Mouse (Mus musculus): ENCODE results near the gene Adam6b. TPM values are rescaled to one million over a fixed set of nuclear protein-coding genes. Genes with fewer than 3 reads are reported as not detected.
"Not testable (repeated sequence)": the region's sequence is repeated elsewhere in the genome, so short reads cannot be mapped to it uniquely, and the experiment has no call there.

Adam6b gene
- polyA plus RNA-seq (2015; fragmentation: Nextera tagmentation; extraction: Ambion mirVana), result not detected in 2 replicates

DNA sequence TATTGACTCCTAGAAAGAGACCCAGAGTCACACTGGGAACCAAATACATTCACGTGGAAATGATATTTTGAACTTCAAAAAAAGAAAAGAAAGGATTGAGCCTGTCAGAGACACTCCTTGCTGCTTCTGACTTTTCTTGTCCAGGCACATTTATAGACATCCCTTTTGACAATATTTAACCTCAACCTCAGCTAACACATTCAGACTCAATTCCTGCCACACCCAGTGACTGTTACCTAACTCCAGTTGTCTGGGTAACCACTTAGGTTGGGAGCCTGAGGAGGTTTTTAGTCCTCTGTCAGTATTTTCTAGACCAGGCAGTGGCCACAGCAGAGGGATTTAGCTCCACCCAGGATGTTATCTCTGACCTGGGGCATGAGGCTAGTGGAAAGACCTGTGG is at the start of gene Adam6b:
TSS of gene Adam6b (plus strand) at position 301 of the 400 bp plus-strand sequence.
- WGBS, result 46% methylated on average over 1 of the region's 1 CpGs
- not testable (repeated sequence) for H3K9me3 ChIP-seq; H3K4me1 ChIP-seq; H3K27ac ChIP-seq (replicated peaks); H3K36me3 ChIP-seq; H3K4me2 ChIP-seq; ATAC-seq (ENCODE audit: extremely low read depth, insufficient number of reproducible peaks, low FRiP score, low TSS enrichment); H3K27me3 ChIP-seq (replicated peaks); H3K4me3 ChIP-seq; H3K9ac ChIP-seq

DNA sequence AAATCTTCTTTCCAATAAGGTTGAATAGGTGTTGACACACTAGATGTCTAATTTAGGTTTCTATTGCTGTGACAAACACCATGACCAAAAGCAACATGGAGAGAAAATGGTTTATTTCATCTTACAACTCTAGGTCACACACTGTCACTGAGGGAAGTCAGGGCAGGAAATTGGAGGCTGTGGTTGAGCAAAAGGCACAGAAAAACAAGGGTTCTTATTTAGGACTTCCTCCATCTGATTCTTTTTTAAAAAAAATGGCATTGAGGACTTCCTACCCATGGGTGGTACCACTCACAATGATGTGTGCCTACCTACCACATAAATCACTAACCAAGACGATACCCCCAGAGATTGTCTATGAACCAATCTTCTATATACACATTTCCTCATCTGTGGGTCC is 43.2 kb upstream of the Adam6b start:
- no peak overlapping the region for H3K27ac ChIP-seq (replicated peaks)
- no peaks in the 10 kb centered on the region for H3K9me3 ChIP-seq
- 79% methylated on average over 1 of the region's 1 CpGs for WGBS
- H3K4me2 ChIP-seq, result no peak overlapping the region
- H3K4me3 ChIP-seq, result no peak overlapping the region
- no peak overlapping the region for H3K9ac ChIP-seq
- no peaks in the 10 kb centered on the region for H3K27me3 ChIP-seq (replicated peaks)
- H3K4me1 ChIP-seq, result no peaks in the 10 kb centered on the region
- H3K36me3 ChIP-seq, result no peaks in the 10 kb centered on the region
- ATAC-seq (ENCODE audit: extremely low read depth, insufficient number of reproducible peaks, low FRiP score, low TSS enrichment), result no peak

DNA sequence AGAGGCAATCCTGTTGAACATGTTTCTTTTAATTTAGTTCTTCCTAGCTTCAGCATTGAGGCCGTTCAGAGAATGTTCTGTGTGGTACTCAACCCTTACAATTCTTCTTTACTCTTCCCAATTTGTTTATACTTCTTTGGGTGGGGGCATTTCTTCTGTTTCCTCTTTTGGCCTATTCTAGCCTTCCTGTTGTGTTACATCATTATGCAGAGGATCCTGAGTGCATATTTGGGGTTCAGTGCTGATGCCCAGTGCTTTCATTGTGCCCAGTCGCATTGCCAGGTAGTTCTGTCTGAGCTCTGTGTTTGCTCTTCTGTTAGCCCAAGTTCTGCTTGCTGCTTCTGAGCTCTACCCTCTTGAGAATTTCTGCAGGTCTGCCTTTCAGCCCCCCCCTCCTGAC is 13.1 kb upstream of the Adam6b start:
- WGBS, result 56% methylated on average over 2 of the region's 2 CpGs
- H3K27ac ChIP-seq (replicated peaks), result no peak overlapping the region
- H3K4me2 ChIP-seq, result no peak overlapping the region
- ATAC-seq (ENCODE audit: extremely low read depth, insufficient number of reproducible peaks, low FRiP score, low TSS enrichment), result no peak
- H3K9ac ChIP-seq, result no peak overlapping the region
- no peaks in the 10 kb centered on the region for H3K4me1 ChIP-seq
- no peaks in the 10 kb centered on the region for H3K36me3 ChIP-seq
- H3K27me3 ChIP-seq (replicated peaks), result no peaks in the 10 kb centered on the region
- H3K4me3 ChIP-seq, result no peak overlapping the region
- H3K9me3 ChIP-seq, result no peaks in the 10 kb centered on the region

DNA sequence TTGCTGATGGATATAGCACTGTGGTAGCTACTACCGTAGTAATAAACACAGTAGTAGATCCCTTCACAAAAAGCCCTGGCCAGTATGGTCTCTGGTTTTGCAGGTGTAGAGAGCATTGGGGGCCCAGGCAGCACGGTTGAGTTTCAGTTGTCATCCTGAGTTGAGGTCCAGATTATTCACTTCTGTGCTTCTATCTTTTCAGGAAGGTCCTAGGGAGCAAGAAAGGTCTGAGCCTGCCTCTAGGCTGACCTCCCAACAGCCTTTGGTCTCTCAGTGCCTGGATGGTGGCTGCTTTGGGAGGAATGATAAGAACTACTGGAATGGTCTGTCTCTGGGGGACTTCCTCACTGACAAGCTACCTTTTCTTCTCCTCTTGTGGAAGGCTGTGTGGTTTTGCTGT is 7.2 kb upstream of the Adam6b start:
- no peak overlapping the region for H3K4me3 ChIP-seq
- H3K4me1 ChIP-seq, result no peaks in the 10 kb centered on the region
- no peaks in the 10 kb centered on the region for H3K36me3 ChIP-seq
- no peak overlapping the region for H3K27ac ChIP-seq (replicated peaks)
- no peaks in the 10 kb centered on the region for H3K9me3 ChIP-seq
- no peak for ATAC-seq (ENCODE audit: extremely low read depth, insufficient number of reproducible peaks, low FRiP score, low TSS enrichment)
- H3K4me2 ChIP-seq, result no peak overlapping the region
- no peaks in the 10 kb centered on the region for H3K27me3 ChIP-seq (replicated peaks)
- no peak overlapping the region for H3K9ac ChIP-seq
- 60% methylated on average over 2 of the region's 2 CpGs for WGBS

DNA sequence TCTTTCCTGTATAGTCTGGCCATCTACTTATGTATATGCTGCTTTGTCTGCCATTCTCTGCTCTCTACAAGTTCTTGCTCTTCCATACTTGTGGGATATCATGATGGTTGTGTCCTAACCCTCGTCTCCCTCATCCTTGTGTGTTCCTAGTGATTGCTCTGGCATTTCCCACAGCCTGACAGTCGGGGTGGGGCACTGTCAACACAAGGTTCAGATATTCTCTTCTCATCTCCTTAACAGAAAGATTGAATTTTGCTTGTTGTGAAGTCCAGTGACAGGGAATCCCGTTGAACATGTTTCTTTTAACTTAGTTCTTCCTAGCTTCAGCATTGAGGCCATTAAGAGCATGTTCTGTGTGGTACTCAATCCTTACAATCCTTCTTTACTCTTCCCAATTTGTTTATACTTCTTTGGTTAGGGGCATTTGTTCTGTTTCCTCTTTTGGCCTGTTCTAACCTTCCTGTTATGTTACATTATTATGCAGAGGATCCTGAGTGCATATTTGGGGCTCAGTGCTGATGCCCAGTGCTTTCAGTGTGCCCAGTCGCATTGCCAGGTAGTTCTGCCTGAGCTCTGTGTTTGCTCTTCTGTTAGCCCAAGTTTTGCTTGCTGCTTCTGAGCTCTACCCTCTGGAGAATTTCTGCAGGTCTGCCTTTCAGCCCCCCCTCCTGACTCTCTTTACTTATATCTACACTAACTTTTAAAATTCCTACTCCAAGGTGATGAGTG is 6.5 kb upstream of the Adam6b start:
- Histone ChIP-seq H3K4me3 (no peak overlapping the region), H3K27ac (replicated peaks) (no peak overlapping the region), H3K9ac (no peak overlapping the region), H3K36me3 (no peaks in the 10 kb centered on the region), H3K4me2 (no peak overlapping the region), H3K4me1 (no peaks in the 10 kb centered on the region), H3K27me3 (replicated peaks) (no peaks in the 10 kb centered on the region), H3K9me3 (no peaks in the 10 kb centered on the region)
- 43% methylated on average over 4 of the region's 4 CpGs for whole genome bisulfite sequencing
- no peak for ATAC-seq (ENCODE audit: extremely low read depth, insufficient number of reproducible peaks, low FRiP score, low TSS enrichment)

DNA sequence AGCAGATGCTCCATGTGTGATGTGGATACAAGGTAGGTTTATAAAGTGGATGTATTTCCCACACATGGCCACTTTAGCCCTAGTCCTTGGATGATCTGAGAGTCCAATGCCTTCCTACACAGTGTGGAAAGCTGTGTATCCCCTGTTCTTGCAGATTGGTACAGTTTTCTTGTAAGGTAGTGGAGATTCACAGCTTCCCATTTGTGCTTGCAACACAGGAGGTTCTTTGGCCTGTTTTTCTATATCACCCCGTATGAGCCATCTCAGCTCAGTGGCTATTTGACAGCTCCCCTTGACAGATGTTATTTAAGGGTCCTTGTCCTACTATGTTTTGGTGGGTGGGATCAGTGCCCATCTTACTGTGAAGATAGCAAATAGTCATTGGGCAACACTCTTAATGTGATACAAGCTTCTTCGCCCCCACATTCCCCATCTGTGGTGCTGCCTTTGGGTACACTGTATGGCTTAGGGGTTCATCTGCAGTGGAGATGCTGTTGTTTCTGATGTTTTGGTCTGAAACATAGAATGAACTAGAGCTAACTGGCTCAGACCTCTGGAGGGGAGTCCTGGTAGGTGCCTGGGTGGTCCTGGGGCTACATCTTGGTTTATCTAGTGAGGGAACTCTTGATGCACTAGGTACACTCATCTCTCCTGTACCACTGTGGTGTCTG is 5.7 kb upstream of the Adam6b start:
- Histone ChIP-seq H3K9ac (no peak overlapping the region), H3K4me3 (no peak overlapping the region), H3K36me3 (no peaks in the 10 kb centered on the region), H3K4me1 (no peaks in the 10 kb centered on the region), H3K27me3 (replicated peaks) (no peaks in the 10 kb centered on the region), H3K9me3 (no peaks in the 10 kb centered on the region), H3K4me2 (no peak overlapping the region), H3K27ac (replicated peaks) (no peak overlapping the region)
- 72% methylated on average over 2 of the region's 2 CpGs for WGBS
- ATAC-seq (ENCODE audit: extremely low read depth, insufficient number of reproducible peaks, low FRiP score, low TSS enrichment), result no peak

DNA sequence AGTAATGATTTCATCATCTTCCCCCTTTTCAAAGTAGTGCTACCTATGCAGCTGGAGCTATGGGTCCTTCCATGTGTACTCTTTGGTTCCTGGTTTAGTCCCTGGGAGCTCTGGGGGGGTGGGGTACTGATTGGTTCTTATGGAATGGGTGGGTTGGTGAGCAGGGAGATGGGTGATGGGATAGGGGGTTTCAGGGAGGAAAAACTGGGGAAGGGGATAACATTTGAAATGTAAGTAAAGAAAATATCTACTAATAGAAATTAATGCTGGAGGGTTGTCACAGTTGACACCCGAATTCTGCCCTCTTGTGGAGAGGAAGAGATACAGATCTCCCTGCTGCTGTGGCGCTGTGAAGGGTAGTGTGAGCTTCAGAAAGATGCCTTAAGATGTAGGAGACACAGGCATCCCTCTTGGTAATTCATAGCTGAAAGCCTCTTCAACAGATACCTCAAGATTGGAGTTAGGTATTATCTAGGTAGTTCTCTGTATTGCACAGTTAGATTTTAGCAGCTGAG is 4.3 kb upstream of the Adam6b start:
- H3K4me2 ChIP-seq, result no peak overlapping the region
- ATAC-seq (ENCODE audit: extremely low read depth, insufficient number of reproducible peaks, low FRiP score, low TSS enrichment), result no peak
- no peaks in the 10 kb centered on the region for H3K36me3 ChIP-seq
- WGBS, result 34% methylated on average over 2 of the region's 2 CpGs
- no peaks in the 10 kb centered on the region for H3K9me3 ChIP-seq
- no peaks in the 10 kb centered on the region for H3K27me3 ChIP-seq (replicated peaks)
- H3K27ac ChIP-seq (replicated peaks), result no peak overlapping the region
- H3K4me3 ChIP-seq, result no peak overlapping the region
- no peaks in the 10 kb centered on the region for H3K4me1 ChIP-seq
- H3K9ac ChIP-seq, result no peak overlapping the region

DNA sequence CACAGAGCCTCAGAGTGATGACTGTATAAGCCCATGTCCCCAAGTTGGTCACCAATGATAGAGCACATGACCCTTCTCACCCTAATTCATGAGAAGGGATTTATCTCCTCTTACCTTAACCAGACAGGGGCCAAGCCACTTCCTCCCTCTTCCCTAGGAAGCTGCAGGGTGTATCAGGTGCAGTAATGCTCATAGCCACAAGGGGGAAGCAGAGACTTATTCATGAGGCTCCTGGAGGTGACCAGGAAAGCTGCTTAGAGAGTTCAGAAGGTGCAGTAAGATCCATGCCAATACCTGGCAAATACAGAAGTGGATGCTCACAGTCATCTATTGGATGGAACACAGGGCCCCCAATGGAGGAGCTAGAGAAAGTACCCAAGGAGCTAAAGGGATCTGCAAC is 1.6 kb upstream of the Adam6b start:
- H3K27ac ChIP-seq (replicated peaks); H3K4me3 ChIP-seq; H3K9me3 ChIP-seq; H3K4me1 ChIP-seq; H3K27me3 ChIP-seq (replicated peaks); ATAC-seq (ENCODE audit: extremely low read depth, insufficient number of reproducible peaks, low FRiP score, low TSS enrichment); H3K4me2 ChIP-seq; H3K9ac ChIP-seq; H3K36me3 ChIP-seq: not testable (repeated sequence)

DNA sequence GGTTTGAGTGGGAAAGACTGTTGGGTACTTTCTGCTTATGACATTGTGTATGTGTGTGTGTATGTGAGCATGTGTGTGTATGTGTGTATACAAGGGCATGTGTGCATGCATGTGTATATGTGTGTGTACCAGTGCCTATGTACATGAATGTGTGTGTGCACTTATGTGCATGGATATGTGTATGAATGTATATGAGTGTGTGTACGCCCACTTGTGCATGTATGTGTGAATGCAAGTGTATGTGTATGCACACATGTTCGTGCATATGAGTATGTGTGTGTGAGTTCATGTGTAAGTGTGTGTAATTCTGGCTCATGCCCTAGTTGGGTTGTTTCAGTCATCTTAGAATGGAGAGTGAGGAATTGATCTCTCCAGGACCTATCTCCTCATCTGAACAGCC is 36.6 kb downstream of the Adam6b start:
- peaks cover 10% of the 10 kb centered on the region; the same call in 1 of the 2 replicates for H3K9me3 ChIP-seq
- H3K4me2 ChIP-seq, result no peak overlapping the region
- ATAC-seq (ENCODE audit: extremely low read depth, insufficient number of reproducible peaks, low FRiP score, low TSS enrichment), result no peak
- H3K27me3 ChIP-seq (replicated peaks), result no peaks in the 10 kb centered on the region
- H3K4me1 ChIP-seq, result no peaks in the 10 kb centered on the region
- 54% methylated on average over 2 of the region's 2 CpGs for WGBS
- H3K36me3 ChIP-seq, result no peaks in the 10 kb centered on the region
- H3K4me3 ChIP-seq, result no peak overlapping the region
- H3K27ac ChIP-seq (replicated peaks), result no peak overlapping the region
- no peak overlapping the region for H3K9ac ChIP-seq

Other genes starting within 250 kb of the Adam6b start
- gene Adam6a, start 54.4 kb downstream of the Adam6b start, polyA plus RNA-seq (2015; fragmentation: Nextera tagmentation; extraction: Ambion mirVana), result not detected in 2 replicates

Measured in heart, embryonic 13.5 days (tissue).